Mouse (Mus musculus): ENCODE data around the gene Gm45140. TPM values are rescaled to one million over a fixed set of nuclear protein-coding genes. Genes with fewer than 3 reads are reported as not detected.
"Not testable (repeated sequence)": the region's sequence is repeated elsewhere in the genome, so short reads cannot be mapped to it uniquely, and the experiment has no call there.

The Gm45140 gene
- polyA plus RNA-seq, 1 experiment from 2014 or later, result 2.1 TPM

DNA sequence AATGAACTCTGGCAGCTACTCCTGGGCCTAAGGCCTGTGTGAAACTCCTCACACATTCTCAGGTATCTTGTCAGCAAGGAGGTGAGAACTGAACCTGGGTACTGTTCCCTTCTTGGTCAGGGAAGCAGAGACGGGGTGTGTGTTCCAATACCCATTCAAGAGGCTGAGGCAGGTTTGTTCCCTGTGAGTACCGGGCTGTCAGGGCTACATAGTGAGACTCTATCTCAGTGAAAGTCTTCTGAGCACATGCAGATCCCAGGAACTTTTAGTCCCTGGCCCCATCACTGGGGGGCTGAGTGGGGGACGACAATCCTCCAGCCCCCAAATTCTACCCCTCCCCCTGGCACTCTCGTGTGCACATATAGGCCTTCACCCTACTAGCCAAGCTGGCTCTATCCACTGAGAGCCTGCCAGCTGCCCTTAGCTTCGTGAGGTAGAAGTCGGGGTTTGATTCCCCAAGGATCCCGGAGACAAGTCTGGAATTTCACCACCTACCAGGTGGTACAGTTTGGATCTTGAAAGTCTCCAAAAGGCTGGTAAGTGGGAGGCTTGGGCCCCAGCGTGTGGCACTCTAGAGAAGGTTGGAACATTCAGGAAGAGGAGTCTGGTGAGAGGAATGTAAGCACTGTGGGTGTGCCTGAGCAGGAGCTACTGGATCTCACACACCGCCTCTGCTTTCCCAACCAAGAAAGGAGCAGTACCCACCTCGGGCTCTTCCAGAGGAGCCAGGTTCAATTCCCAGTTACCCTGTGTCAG, 54.9 kb downstream of the Gm45140 start:
- Histone ChIP-seq H3K9ac (replicated peaks) (no peak overlapping the region), H3K4me1 (no peaks in the 10 kb centered on the region), H3K36me3 (no peaks in the 10 kb centered on the region), H3K9me3 (replicated peaks) (no peaks in the 10 kb centered on the region), H3K4me2 (no peak overlapping the region), H3K4me3 (replicated peaks) (no peak overlapping the region), H3K27me3 (replicated peaks) (no peaks in the 10 kb centered on the region), H3K27ac (replicated peaks) (no peak overlapping the region)
- 84% methylated on average over 10 of the region's 10 CpGs for WGBS
- ATAC-seq (ENCODE audit: low FRiP score), result no peak

DNA sequence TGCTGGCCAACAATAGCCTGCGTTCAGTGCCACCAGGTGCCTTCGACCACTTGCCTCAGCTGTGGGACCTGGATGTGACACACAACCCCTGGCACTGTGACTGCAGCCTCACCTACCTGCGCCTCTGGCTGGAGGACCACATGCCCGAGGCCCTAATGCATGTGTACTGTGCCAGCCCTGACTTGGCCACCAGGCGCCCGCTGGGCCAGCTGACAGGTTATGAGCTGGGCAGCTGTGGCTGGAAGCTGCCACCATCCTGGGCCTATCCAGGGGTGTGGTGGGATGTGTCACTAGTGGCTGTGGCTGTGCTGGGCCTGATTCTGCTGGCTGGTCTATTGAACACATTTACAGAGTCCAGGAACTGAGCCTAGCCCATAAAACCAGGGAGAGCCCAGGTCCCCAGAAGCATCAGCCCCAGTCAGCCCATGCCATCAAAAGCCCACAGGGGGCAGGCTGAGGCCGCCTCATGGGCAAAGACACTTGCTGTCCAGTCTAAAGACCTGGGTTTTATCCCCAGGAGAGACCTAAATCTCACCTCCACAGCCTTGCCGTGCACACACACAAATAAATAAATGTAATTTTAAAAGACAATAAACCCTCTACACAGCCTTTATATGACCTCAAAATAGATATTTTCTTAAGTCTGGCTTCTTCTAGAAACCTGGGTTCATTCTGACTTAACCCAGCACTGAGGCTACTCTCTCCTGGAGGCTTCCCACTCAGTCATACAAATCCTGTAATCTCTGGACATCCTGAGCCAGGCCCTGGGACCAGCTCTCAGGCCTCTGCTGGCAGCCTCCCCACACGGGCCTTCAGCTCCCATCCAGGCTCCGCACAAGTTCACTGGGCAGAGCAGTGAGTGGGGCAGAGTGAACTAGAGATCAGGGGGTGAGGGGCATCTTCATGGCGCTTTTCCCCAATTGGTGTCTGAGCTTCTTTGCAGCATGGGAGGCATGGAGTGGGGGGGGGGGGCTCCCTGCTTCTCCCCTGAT, 56.1 kb downstream of the Gm45140 start:
- no peak overlapping the region for H3K27ac ChIP-seq (replicated peaks)
- no peaks in the 10 kb centered on the region for H3K36me3 ChIP-seq
- H3K4me1 ChIP-seq, result no peaks in the 10 kb centered on the region
- WGBS, result 87% methylated on average over 11 of the region's 11 CpGs
- H3K4me3 ChIP-seq (replicated peaks), result no peak overlapping the region
- H3K27me3 ChIP-seq (replicated peaks), result no peaks in the 10 kb centered on the region
- H3K9ac ChIP-seq (replicated peaks), result no peak overlapping the region
- no peaks in the 10 kb centered on the region for H3K9me3 ChIP-seq (replicated peaks)
- no peak overlapping the region for H3K4me2 ChIP-seq
- ATAC-seq (ENCODE audit: low FRiP score), result no peak

DNA sequence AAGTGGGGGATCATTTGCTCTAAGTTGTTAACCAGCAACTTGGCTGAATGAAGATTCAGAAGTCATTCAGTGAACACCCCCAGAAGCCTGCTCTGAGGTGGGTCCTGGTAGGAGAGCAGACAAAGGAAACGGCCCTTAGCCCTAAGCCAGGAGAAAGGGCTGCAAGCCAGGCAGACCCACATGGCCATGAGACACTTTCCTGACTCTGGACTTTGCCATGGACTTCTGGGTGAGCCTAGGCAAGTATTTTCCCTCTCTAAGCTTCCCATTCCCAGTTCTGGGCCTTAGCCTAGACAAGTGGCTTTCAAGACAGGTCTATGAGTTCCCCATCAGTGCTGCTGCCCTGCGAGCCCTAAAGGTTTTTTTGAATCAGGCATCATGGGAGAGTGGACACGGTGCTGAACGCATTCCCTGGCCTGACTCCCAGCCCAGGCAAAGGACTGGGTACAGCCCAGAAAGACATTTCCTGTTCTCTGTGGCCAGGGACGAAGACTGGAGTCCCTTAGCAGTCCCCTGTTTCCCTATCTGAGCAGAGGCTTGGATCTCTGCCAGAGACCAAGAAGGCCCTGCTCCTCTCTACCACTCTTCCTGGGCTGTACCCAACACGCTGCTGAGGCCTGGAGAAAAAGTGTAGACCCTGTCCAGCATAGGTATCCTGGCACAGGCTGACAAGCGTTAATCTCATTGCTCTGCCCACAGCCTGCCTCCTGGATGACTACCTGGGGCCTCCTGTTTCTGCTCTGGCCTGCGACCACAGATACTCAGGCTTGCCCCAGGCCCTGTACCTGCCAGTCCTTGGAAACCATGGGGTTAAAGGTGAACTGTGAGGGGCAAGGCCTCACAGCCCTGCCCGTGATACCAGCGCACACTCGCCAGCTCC, 57.1 kb downstream of the Gm45140 start:
- Histone ChIP-seq H3K27ac (replicated peaks) (no peak overlapping the region), H3K9me3 (replicated peaks) (no peaks in the 10 kb centered on the region), H3K4me2 (no peak overlapping the region), H3K27me3 (replicated peaks) (no peaks in the 10 kb centered on the region), H3K9ac (replicated peaks) (no peak overlapping the region), H3K4me3 (replicated peaks) (no peak overlapping the region), H3K4me1 (no peaks in the 10 kb centered on the region), H3K36me3 (no peaks in the 10 kb centered on the region)
- no peak for ATAC-seq (ENCODE audit: low FRiP score)
- 76% methylated on average over 11 of the region's 11 CpGs for WGBS

DNA sequence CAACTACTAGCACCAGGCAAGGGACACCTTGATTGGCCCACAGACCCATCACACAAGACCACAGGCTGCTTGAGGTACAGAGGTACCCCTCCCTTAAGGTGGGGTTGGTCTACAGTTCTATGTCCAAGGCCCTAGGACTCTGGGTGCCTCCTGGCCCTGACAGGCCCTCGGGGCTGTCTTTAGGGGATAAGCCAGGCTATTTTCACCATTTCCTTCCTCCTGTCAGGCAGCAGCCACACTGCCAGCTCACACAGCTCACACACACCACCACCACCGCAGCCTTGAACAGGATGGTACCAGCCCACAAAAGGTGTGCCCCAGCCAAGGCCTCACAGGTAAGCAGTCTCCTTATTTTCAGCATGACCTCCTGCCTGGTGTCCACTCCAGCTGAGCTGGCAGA, 57.8 kb downstream of the Gm45140 start, which contains the start of gene Gp9:
TSS of gene Gp9 (plus strand) at position 231 of the 400 bp plus-strand sequence.
- Histone ChIP-seq H3K4me1 (no peaks in the 10 kb centered on the region), H3K36me3 (no peaks in the 10 kb centered on the region), H3K27me3 (replicated peaks) (no peaks in the 10 kb centered on the region), H3K9ac (replicated peaks) (no peak within 1 kb of the TSS), H3K4me3 (replicated peaks) (no peak within 1 kb of the TSS), H3K27ac (replicated peaks) (no peak within 1 kb of the TSS), H3K9me3 (replicated peaks) (no peaks in the 10 kb centered on the region), H3K4me2 (no peak within 1 kb of the TSS)
- no peak for ATAC-seq (ENCODE audit: low FRiP score)
- 75% methylated on average over 2 of the region's 2 CpGs for WGBS

DNA sequence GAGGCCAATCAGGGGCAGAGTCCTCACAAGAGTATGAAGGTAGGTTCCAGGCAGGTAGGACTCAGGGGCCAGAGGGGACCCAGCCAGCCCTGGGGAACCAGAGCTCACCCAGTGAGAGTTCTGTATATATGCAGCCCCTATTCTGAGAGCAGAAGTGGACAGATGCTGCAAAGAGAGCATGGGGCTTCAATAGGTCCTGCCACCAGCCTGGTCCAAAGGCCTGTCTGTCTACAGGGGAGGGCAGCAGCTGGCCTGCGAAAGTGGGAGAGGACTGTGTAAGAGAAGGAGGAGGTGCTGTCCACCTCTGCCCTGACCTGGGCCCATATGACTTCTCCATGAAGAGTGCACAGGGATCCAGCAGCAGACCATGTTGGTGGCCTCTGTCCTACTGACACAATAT, 58.9 kb downstream of the Gm45140 start:
- no peak overlapping the region for H3K27ac ChIP-seq (replicated peaks)
- H3K4me3 ChIP-seq (replicated peaks), result no peak overlapping the region
- 80% methylated on average over 1 of the region's 1 CpGs for WGBS
- no peaks in the 10 kb centered on the region for H3K9me3 ChIP-seq (replicated peaks)
- H3K36me3 ChIP-seq, result no peaks in the 10 kb centered on the region
- H3K27me3 ChIP-seq (replicated peaks), result no peaks in the 10 kb centered on the region
- no peak for ATAC-seq (ENCODE audit: low FRiP score)
- no peak overlapping the region for H3K9ac ChIP-seq (replicated peaks)
- no peak overlapping the region for H3K4me2 ChIP-seq
- H3K4me1 ChIP-seq, result no peaks in the 10 kb centered on the region

DNA sequence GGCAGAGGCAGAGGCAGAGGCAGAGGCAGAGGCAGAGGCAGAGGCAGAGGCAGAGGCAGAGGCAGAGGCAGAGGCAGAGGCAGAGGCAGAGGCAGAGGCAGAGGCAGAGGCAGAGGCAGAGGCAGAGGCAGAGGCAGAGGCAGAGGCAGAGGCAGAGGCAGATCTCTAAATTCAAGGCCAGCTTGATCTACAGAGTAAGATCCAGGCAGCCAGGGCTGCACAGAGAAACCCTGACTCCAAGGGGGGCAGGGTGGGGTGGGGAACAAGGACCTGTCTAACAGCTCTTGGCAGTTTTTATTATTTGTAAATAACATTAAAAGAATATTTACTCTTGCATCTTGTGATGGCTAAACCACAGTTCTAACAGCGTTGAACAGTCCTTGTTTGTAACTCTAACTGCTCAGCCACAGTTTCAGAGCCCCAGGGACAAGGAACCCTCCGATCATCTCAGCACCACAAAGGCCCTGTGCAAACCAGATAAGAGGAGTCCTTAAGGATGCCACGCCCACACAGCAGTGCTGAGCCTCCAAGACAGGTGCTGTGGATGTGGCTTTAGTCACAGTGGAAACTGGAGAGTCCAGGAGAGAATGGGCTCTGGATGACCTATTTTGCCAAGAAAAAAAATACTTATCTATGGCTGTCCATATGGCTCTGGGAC, 59.9 kb downstream of the Gm45140 start:
- WGBS, result 85% methylated on average over 3 of the region's 3 CpGs
- no peak overlapping the region for H3K4me2 ChIP-seq
- no peak overlapping the region for H3K4me3 ChIP-seq (replicated peaks)
- H3K27ac ChIP-seq (replicated peaks), result no peak overlapping the region
- H3K4me1 ChIP-seq, result no peaks in the 10 kb centered on the region
- no peaks in the 10 kb centered on the region for H3K9me3 ChIP-seq (replicated peaks)
- no peak for ATAC-seq (ENCODE audit: low FRiP score)
- no peaks in the 10 kb centered on the region for H3K36me3 ChIP-seq
- no peaks in the 10 kb centered on the region for H3K27me3 ChIP-seq (replicated peaks)
- H3K9ac ChIP-seq (replicated peaks), result no peak overlapping the region

DNA sequence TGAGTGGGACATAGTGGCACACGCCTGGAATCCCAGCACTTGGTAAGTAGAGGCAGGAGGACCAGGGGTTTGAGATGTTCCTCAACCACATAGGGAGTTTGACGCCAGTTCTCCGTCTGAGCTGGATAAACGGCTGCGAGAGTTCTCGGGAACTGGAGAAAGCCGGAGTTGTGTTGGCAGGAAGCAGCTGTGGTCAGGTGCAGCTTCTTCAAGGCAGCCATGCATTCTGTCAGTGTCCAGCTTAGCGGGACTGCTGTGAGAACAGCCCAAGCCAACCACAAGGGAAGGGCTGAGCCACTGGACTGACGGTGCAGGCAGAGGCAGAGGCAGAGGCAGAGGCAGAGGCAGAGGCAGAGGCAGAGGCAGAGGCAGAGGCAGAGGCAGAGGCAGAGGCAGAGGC, 60.7 kb downstream of the Gm45140 start:
- Histone ChIP-seq H3K27ac (replicated peaks) (no peak overlapping the region), H3K4me3 (replicated peaks) (no peak overlapping the region), H3K36me3 (no peaks in the 10 kb centered on the region), H3K4me2 (no peak overlapping the region), H3K27me3 (replicated peaks) (no peaks in the 10 kb centered on the region), H3K9me3 (replicated peaks) (no peaks in the 10 kb centered on the region), H3K4me1 (no peaks in the 10 kb centered on the region), H3K9ac (replicated peaks) (no peak overlapping the region)
- no peak for ATAC-seq (ENCODE audit: low FRiP score)
- WGBS, result 82% methylated on average over 9 of the region's 9 CpGs

DNA sequence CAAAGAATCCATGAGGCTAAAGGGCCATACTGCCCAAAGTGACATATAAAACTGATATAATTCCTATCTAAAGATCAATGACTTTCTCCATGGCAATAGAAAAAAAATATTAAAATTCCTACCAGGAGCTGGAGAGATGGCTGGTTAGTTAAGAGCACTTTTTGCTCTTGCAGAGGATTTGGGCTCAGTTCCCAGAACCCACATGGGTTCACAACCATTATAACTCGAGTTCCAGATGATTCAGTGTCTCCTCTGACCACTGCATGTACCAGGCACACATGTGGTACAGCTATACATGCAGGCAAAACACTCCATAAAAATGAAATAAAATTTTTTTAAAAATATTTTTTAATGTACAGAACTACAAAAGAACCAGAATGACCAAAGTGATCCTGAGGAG, 61.1 kb downstream of the Gm45140 start:
- ATAC-seq (ENCODE audit: low FRiP score), result no peak
- H3K4me2 ChIP-seq, result no peak overlapping the region
- H3K9me3 ChIP-seq (replicated peaks), result no peaks in the 10 kb centered on the region
- H3K9ac ChIP-seq (replicated peaks), result no peak overlapping the region
- H3K4me1 ChIP-seq, result no peaks in the 10 kb centered on the region
- no peak overlapping the region for H3K4me3 ChIP-seq (replicated peaks)
- WGBS, result 31% methylated on average over 1 of the region's 1 CpGs
- no peaks in the 10 kb centered on the region for H3K27me3 ChIP-seq (replicated peaks)
- no peak overlapping the region for H3K27ac ChIP-seq (replicated peaks)
- H3K36me3 ChIP-seq, result no peaks in the 10 kb centered on the region

DNA sequence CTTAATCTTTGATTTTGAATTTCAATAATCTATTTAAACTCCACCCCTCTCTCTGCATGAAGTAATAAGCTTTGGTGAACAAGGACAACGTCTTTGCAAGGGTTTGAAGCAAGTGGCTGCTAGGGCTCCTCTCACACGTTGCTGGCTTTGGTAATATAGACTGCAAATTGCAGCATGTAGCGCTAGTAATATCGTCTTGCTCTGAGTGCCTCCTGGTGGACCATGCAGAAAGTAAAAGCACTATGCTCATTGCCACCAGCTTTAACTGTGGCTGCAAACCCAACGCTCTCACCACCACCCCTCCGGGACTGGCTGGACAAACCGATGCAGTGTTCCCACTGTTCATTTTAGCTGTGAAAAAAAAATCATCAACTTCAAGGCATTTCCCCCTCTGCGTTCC, 65.0 kb downstream of the Gm45140 start:
- no peaks in the 10 kb centered on the region for H3K4me1 ChIP-seq
- no peak overlapping the region for H3K4me2 ChIP-seq
- no peak overlapping the region for H3K27ac ChIP-seq (replicated peaks)
- WGBS, result 52% methylated on average over 8 of the region's 8 CpGs
- no peak overlapping the region for H3K9ac ChIP-seq (replicated peaks)
- no peak overlapping the region for H3K4me3 ChIP-seq (replicated peaks)
- no peaks in the 10 kb centered on the region for H3K36me3 ChIP-seq
- no peaks in the 10 kb centered on the region for H3K27me3 ChIP-seq (replicated peaks)
- H3K9me3 ChIP-seq (replicated peaks), result no peaks in the 10 kb centered on the region
- ATAC-seq (ENCODE audit: low FRiP score), result no peak

DNA sequence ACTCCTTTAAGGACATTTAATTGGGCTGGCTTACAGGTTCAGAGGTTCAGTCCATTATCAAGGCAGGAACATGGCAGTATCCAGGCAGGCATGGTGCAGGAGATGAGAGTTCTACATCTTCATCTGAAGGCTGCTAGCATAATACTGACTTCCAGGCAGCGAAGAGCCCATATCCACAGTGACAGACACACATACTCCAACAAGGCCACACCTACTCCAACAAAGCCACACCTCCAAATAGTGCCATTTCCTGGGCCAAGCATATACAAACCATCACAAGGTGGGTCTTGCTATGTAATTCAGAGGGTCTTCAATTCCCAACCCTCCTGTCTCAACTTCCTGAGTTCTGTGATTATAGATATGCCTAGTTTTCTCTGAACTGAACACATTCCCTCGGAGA, 71.3 kb downstream of the Gm45140 start:
- H3K36me3 ChIP-seq; H3K9ac ChIP-seq (replicated peaks); ATAC-seq (ENCODE audit: low FRiP score); H3K4me1 ChIP-seq; H3K9me3 ChIP-seq (replicated peaks); H3K27ac ChIP-seq (replicated peaks); H3K4me3 ChIP-seq (replicated peaks); H3K4me2 ChIP-seq; H3K27me3 ChIP-seq (replicated peaks): not testable (repeated sequence)
- 94% methylated on average over 2 of the region's 2 CpGs for WGBS
